Mouse (Mus musculus) forebrain, embryonic 12.5 days (tissue): ENCODE measurements around the gene Rac1. TPM values are rescaled to one million over a fixed set of nuclear protein-coding genes. Genes with fewer than 3 reads are reported as not detected.

ENCODE experiments used
- ATAC-seq: fragments of 200-750 bp; cut with Nextera tagmentation; 2 replicates; pipeline ENCODE4 v1.8.0; 2017; ENCODE audit warnings: moderate TSS enrichment; ENCODE audit not compliant: low FRiP score
- H3K27ac ChIP-seq: fragments of 300-500 bp; sonication (generic); 2 replicates; pipeline ENCODE4 v1.5.1; 2016; ENCODE audit warnings: mild to moderate bottlenecking
- H3K27me3 ChIP-seq: fragments of 300-500 bp; sonication (generic); 2 replicates; pipeline ENCODE4 v1.6.1; 2016; ENCODE audit warnings: mild to moderate bottlenecking
- H3K36me3 ChIP-seq: fragments of 300-500 bp; sonication (generic); replicated peaks from 2 replicates; pipeline ENCODE4 v1.6.1; 2016; ENCODE audit warnings: mild to moderate bottlenecking
- H3K4me1 ChIP-seq: fragments of 300-500 bp; sonication (generic); 2 replicates; pipeline ENCODE4 v1.6.1; 2016
- H3K4me2 ChIP-seq: fragments of 300-500 bp; sonication (generic); 2 replicates; pipeline ENCODE4 v1.6.1; 2016; ENCODE audit warnings: mild to moderate bottlenecking, moderate library complexity
- H3K4me3 ChIP-seq: fragments of 300-500 bp; sonication (generic); replicated peaks from 2 replicates; pipeline ENCODE4 v1.5.1; 2016; ENCODE audit warnings: mild to moderate bottlenecking
- H3K9ac ChIP-seq: fragments of 300-500 bp; sonication (generic); 2 replicates; pipeline ENCODE4 v1.6.1; 2016; ENCODE audit warnings: mild to moderate bottlenecking
- H3K9me3 ChIP-seq: fragments of 300-500 bp; sonication (generic); 2 replicates; pipeline ENCODE4 v1.6.1; 2016
- WGBS: fragments of 180-500 bp; shearing (Covaris S2); methylation state at CpG from one replicate; pipeline ENCODE4 v1.1.7; 2016; 5-methylcytosine and 5-hydroxymethylcytosine counted together
- polyA plus RNA-seq: library from polyadenylated mRNA; unstranded; fragments of >200 nt; fragmentation: Nextera tagmentation; extraction: Ambion mirVana; gene quantifications from 2 replicates; pipeline ENCODE4 v1.2.1, GENCODE M21; 2016

The Rac1 gene
- polyA plus RNA-seq, 1 experiment from 2014 or later: 377 TPM

DNA sequence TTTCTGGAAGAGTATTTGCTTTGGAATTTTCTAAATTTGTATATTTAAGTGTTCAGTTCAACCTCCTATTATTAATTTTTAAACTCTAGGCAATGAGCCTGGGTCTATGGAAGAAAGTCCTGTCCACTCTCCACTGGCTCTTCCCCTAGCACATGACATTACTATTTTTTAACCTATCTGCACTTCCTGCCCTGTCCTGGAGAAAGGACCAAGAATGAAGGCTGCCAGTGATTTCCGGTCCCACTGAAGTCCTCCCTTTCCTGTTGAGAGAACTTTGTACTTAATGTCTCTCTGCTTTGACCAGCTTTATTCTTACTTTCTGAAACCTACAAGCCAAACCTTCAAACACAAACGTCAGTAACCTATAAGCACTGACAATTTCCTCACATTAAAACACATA, 7.4 kb downstream of the Rac1 start:
- H3K4me2 ChIP-seq: no peak overlapping the region
- ATAC-seq: no peak
- WGBS: 93% methylated on average over 2 of the region's 2 CpGs

DNA sequence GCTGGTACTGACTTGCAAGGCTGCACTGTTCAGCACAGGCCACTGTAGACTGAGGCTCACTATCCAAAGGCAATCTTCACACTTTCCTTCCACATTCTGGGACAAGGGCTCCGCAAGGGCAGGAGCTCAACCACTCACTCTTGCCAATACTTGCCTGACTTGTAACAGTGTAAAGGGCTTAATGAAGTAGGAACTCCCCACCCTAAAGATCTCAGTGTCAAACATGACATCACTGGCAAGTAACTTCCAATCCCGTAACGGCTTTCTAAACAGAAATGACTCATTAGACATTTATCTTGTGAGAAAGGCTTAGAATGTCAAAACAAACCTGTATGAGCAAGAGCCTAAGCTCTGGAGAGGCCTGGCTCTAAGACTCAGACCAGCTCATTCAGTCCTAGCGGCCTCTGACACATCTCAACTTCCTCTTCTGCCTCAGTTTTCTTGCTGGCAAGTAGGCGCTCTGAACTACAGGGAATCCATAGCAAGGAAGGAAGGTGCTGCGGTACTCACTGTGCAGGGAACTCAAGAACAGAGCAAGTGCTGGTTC, 9.7 kb downstream of the Rac1 start:
- Histone ChIP-seq H3K36me3 (peaks cover 45% of the 10 kb centered on the region), H3K9ac (no peak overlapping the region), H3K4me2 (no peak overlapping the region), H3K9me3 (no peaks in the 10 kb centered on the region), H3K27ac (no peak overlapping the region), H3K27me3 (no peaks in the 10 kb centered on the region), H3K4me3 (no peak overlapping the region), H3K4me1 (peaks cover 6% of the 10 kb centered on the region; the same call in 1 of the 2 replicates)
- no peak for ATAC-seq
- 82% methylated on average over 6 of the region's 6 CpGs for WGBS

More for the DNA sequence above, 7.4 kb downstream of the Rac1 start:
- Histone ChIP-seq H3K9me3 (no peaks in the 10 kb centered on the region), H3K27ac (no peak overlapping the region), H3K27me3 (no peaks in the 10 kb centered on the region), H3K9ac (no peak overlapping the region), H3K4me1 (peaks cover 18% of the 10 kb centered on the region), H3K4me3 (no peak overlapping the region), H3K36me3 (peaks cover 28% of the 10 kb centered on the region)

DNA sequence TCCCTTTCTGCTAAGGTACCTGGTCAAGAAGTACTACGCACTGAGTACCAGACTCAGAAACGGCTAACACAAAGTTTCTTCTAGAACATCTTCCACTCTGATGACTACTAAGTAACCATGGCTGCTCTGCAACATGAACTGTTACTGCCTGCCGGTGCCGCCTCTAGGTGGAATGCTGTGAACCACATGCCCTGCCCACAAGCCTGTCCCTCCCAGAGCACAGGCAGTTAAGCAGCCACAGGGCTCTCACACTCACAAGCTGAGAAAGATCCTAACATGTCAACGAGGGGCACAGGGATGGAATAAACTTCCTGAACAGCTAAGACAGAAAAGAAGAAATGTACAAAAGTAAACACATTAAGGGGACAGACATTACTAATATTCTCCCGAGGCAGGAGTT, 10.4 kb downstream of the Rac1 start:
- no peak overlapping the region for H3K4me3 ChIP-seq
- H3K4me1 ChIP-seq: peaks cover 4% of the 10 kb centered on the region; the same call in 1 of the 2 replicates
- no peaks in the 10 kb centered on the region for H3K9me3 ChIP-seq
- no peak overlapping the region for H3K27ac ChIP-seq
- no peaks in the 10 kb centered on the region for H3K27me3 ChIP-seq
- no peak for ATAC-seq
- H3K36me3 ChIP-seq: peaks cover 50% of the 10 kb centered on the region
- 90% methylated on average over 6 of the region's 6 CpGs for WGBS
- H3K9ac ChIP-seq: no peak overlapping the region
- H3K4me2 ChIP-seq: no peak overlapping the region

DNA sequence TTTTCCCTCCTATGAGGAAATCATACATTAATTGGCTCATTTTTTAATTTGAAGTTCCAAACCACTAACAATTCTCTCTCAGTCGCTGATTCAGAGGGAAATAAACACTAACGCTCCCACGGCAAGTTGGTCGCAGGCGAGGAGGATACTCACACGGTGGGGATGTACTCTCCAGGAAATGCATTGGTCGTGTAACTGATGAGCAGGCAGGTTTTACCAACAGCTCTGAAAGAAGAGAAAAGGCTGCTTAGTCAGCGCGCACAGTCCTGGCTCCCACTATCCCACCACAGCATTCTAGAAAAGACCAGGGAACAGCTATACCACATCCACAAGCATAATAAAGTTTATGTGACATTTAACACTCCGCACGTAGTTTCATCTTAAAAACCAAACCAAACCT, 10.8 kb downstream of the Rac1 start:
- Histone ChIP-seq H3K27me3 (no peaks in the 10 kb centered on the region), H3K9ac (no peak overlapping the region), H3K27ac (no peak overlapping the region), H3K4me1 (peaks cover 4% of the 10 kb centered on the region; the same call in 1 of the 2 replicates), H3K36me3 (peaks cover 55% of the 10 kb centered on the region), H3K4me3 (no peak overlapping the region), H3K9me3 (no peaks in the 10 kb centered on the region), H3K4me2 (no peak overlapping the region)
- 95% methylated on average over 11 of the region's 11 CpGs for WGBS
- ATAC-seq: no peak

DNA sequence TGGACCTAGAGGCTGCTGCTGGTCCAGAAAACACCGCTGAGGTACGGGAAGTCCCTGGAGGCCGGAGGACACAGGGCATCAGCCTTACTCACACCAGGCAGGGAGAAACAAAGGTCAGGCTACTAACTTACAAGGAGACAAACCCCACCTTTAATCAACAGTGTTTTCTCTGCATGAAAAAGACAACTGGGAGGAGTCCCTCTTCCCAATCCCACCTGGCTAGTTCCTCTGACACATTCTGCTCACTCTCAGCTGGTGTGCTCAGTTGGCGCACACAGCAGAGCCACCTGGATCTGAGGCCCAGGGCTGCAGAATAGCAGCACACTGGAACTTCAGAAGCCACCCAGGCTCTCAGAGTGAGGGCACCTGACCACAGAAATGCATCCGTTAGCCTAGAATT, 13.0 kb downstream of the Rac1 start:
- WGBS: 93% methylated on average over 5 of the region's 5 CpGs
- ATAC-seq: no peak
- H3K27me3 ChIP-seq: no peaks in the 10 kb centered on the region
- no peak overlapping the region for H3K9ac ChIP-seq
- no peak overlapping the region for H3K4me3 ChIP-seq
- H3K4me2 ChIP-seq: no peak overlapping the region
- peaks cover 73% of the 10 kb centered on the region for H3K36me3 ChIP-seq
- peaks cover 4% of the 10 kb centered on the region; the same call in 1 of the 2 replicates for H3K4me1 ChIP-seq
- no peaks in the 10 kb centered on the region for H3K9me3 ChIP-seq
- H3K27ac ChIP-seq: no peak overlapping the region

DNA sequence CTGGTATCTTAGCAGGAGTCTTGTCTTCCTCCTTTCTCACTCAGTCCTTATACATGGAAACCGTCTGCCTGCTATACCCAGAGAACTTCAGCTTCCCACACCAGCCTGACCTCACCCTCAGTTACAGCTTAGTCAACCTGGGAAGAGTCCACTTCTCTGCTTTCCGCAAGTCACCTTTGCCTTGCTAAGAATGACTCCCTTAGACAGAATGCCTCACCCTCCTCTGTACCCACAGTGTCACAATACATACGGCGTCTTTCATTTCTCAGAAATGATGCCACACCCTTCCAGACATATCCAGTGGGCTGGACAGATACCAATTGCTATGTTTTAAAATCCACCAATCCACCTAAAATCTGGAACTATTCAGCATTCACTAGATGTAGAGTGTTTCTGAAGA, 15.5 kb downstream of the Rac1 start:
- H3K4me1 ChIP-seq: peaks cover 12% of the 10 kb centered on the region; the same call in 1 of the 2 replicates
- no peaks in the 10 kb centered on the region for H3K9me3 ChIP-seq
- H3K27ac ChIP-seq: no peak overlapping the region
- WGBS: 97% methylated on average over 4 of the region's 4 CpGs
- no peak overlapping the region for H3K9ac ChIP-seq
- no peak for ATAC-seq
- no peak overlapping the region for H3K4me2 ChIP-seq
- no peaks in the 10 kb centered on the region for H3K27me3 ChIP-seq
- peaks cover 85% of the 10 kb centered on the region for H3K36me3 ChIP-seq
- H3K4me3 ChIP-seq: no peak overlapping the region

DNA sequence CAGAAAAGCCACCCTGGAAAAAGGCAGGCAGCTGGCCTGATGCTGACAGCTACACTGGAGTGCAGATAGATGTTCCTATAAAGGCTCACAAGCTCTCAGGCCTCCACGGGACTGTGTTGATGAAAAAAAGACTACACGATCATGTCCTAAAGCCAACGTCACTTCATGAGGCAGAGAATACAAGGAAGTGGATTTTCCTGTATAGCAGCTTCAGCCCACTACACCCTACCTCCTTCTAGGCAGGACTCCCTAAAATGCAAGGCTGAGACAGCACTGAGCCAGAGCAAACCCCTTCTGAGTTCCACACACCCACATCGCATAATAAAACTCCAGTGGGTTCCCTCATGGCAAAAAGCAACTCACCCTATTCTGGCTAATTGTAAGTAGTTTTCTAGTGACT, 16.3 kb downstream of the Rac1 start:
- ATAC-seq: no peak
- H3K4me3 ChIP-seq: no peak overlapping the region
- no peaks in the 10 kb centered on the region for H3K27me3 ChIP-seq
- H3K4me2 ChIP-seq: no peak overlapping the region
- H3K36me3 ChIP-seq: peaks cover 85% of the 10 kb centered on the region
- H3K9me3 ChIP-seq: no peaks in the 10 kb centered on the region
- H3K9ac ChIP-seq: no peak overlapping the region
- 89% methylated on average over 4 of the region's 4 CpGs for WGBS
- no peak overlapping the region for H3K27ac ChIP-seq
- H3K4me1 ChIP-seq: peaks cover 12% of the 10 kb centered on the region; the same call in 1 of the 2 replicates

DNA sequence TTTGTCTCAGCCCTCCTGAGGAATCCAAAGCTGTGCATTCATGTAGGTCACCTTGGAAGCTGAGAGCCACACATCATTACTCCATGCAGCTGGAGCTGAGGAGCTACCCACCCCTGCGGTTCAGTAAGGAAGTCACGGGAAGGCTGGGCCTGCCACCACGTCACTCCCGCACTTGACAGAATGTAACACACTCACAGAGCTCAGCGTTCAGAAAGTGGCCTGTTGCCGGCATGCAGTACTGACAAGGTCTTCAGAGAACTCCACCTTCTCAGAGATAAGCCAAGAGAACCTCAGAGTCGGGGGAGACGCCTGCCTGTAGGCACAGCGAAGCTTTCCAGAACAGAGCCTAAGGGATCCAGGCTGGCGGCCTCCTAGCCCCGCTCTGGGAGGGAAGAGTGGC, 18.1 kb downstream of the Rac1 start:
- H3K4me2 ChIP-seq: no peak overlapping the region
- H3K27me3 ChIP-seq: no peaks in the 10 kb centered on the region
- H3K9me3 ChIP-seq: no peaks in the 10 kb centered on the region
- no peak overlapping the region for H3K27ac ChIP-seq
- H3K4me3 ChIP-seq: no peak overlapping the region
- WGBS: 89% methylated on average over 11 of the region's 11 CpGs
- peaks cover 12% of the 10 kb centered on the region; the same call in 1 of the 2 replicates for H3K4me1 ChIP-seq
- H3K36me3 ChIP-seq: peaks cover 81% of the 10 kb centered on the region
- H3K9ac ChIP-seq: no peak overlapping the region
- ATAC-seq: no peak

DNA sequence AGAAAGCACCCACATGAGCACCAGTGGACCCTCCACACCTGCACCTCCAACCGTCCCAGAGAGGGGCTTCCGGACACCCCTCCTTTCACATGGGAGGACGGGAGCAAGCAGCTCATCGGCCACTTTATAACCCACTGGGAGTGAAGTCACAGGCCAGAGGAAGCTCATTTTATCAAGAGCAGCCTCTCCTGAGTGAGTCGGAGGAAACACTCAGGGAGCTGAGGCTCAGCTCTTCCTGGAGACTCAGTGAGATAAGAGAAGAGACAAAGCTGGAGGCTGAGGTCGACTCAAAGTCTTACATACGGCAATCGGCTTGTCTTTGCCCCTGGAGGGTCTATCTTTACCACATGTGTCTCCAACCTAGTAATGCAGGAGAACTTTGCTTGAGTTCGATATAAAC, 18.5 kb downstream of the Rac1 start:
- no peak overlapping the region for H3K9ac ChIP-seq
- no peaks in the 10 kb centered on the region for H3K9me3 ChIP-seq
- H3K27ac ChIP-seq: no peak overlapping the region
- H3K27me3 ChIP-seq: no peaks in the 10 kb centered on the region
- ATAC-seq: no peak
- peaks cover 12% of the 10 kb centered on the region; the same call in 1 of the 2 replicates for H3K4me1 ChIP-seq
- H3K4me3 ChIP-seq: no peak overlapping the region
- no peak overlapping the region for H3K4me2 ChIP-seq
- 86% methylated on average over 9 of the region's 9 CpGs for WGBS
- H3K36me3 ChIP-seq: peaks cover 81% of the 10 kb centered on the region

DNA sequence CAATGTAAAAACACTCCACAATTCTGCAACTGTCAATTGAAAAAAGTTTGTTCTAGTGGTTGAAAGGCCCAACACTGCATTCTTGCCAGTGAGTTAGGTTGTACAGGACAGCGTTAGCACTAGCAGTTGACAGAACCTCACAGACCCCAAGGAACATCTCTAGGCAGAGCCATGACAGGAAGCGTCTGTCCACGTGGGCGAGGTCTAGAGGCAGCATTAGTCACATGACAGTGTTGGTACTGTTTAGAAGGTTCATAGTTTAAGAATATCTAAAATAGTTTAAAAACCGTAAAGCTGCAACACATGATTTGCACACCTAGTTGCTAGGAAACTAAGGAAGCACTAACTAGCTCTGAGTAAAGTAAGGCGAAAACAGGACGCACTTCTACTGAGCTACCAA, 22.3 kb downstream of the Rac1 start:
- Histone ChIP-seq H3K9me3 (no peaks in the 10 kb centered on the region), H3K9ac (no peak overlapping the region), H3K4me1 (peaks cover 12% of the 10 kb centered on the region; the same call in 1 of the 2 replicates), H3K27ac (no peak overlapping the region), H3K27me3 (no peaks in the 10 kb centered on the region), H3K4me2 (no peak overlapping the region), H3K4me3 (no peak overlapping the region), H3K36me3 (peaks cover 80% of the 10 kb centered on the region)
- no peak for ATAC-seq
- 90% methylated on average over 7 of the region's 7 CpGs for WGBS

DNA sequence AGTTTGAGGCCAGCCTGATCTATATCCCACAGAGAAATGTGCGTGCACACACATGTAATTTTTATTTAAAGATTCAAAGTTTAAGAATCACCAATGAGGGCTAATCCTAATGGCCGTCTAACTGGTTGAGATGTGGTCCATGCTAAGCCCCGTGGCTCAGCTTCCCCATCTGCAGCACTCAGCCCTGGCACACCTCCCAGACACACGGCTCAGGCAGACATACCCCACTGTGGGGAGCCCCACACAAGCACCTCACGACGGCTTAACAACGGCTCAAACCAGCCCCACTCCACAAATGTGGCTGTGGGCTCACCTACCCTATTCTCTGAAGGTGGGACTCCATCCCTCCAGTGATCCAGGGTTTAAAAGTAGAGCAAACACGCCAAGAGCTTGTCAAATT, 22.8 kb downstream of the Rac1 start:
- peaks cover 12% of the 10 kb centered on the region; the same call in 1 of the 2 replicates for H3K4me1 ChIP-seq
- no peak overlapping the region for H3K4me3 ChIP-seq
- 89% methylated on average over 8 of the region's 8 CpGs for WGBS
- no peak overlapping the region for H3K27ac ChIP-seq
- ATAC-seq: no peak
- H3K27me3 ChIP-seq: no peaks in the 10 kb centered on the region
- peaks cover 76% of the 10 kb centered on the region for H3K36me3 ChIP-seq
- H3K4me2 ChIP-seq: no peak overlapping the region
- no peaks in the 10 kb centered on the region for H3K9me3 ChIP-seq
- H3K9ac ChIP-seq: no peak overlapping the region

DNA sequence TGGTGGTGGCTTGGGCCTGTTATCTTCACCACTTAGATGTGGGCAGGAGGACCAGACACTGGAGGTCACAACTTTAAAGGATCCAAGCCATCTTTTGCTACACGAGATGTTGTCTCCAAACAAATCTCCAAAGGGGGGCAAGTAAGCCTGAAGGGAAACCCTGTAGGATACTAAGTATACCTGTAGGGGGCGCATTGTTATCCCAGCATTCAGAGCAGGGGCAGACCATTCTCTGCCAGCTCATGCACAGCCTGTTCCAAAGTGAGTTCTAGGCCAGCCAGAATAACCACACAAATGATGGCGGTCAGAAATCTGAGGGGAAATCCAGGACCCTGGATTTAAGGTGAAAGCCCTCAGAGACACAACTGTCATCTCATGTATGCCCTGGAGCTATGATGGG, 23.4 kb downstream of the Rac1 start:
- H3K4me3 ChIP-seq: no peak overlapping the region
- H3K4me1 ChIP-seq: peaks cover 12% of the 10 kb centered on the region; the same call in 1 of the 2 replicates
- no peak overlapping the region for H3K9ac ChIP-seq
- 68% methylated on average over 3 of the region's 3 CpGs for WGBS
- no peak overlapping the region for H3K27ac ChIP-seq
- H3K4me2 ChIP-seq: no peak overlapping the region
- H3K36me3 ChIP-seq: peaks cover 74% of the 10 kb centered on the region
- no peaks in the 10 kb centered on the region for H3K27me3 ChIP-seq
- H3K9me3 ChIP-seq: no peaks in the 10 kb centered on the region
- ATAC-seq: no peak

DNA sequence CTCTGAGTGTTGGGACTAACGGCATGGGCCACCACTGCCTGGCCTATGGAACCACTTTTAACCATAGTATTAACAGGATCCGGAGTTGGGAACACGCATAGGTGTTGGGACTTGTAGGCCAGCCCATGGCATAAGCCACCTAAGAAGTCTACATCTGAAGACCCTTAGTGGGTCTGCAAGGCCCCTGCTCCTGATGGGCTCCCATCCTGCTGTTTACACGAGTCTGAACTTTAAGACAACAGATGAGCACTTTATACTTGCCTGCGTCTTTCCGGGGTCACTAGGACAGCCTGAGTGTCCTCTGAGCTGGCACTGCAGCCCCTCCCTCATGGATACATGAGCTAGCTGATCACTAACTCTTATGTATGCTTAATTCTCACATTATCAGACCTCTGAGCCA, 24.1 kb downstream of the Rac1 start:
- no peaks in the 10 kb centered on the region for H3K9me3 ChIP-seq
- no peak for ATAC-seq
- WGBS: 95% methylated on average over 6 of the region's 6 CpGs
- no peaks in the 10 kb centered on the region for H3K27me3 ChIP-seq
- peaks cover 74% of the 10 kb centered on the region for H3K36me3 ChIP-seq
- no peak overlapping the region for H3K9ac ChIP-seq
- no peak overlapping the region for H3K27ac ChIP-seq
- H3K4me3 ChIP-seq: no peak overlapping the region
- peaks cover 8% of the 10 kb centered on the region; the same call in 1 of the 2 replicates for H3K4me1 ChIP-seq
- H3K4me2 ChIP-seq: no peak overlapping the region
